Mouse (Mus musculus) forebrain, postnatal 0 days (tissue): ENCODE results near the gene Gm21863. TPM values are rescaled to one million over a fixed set of nuclear protein-coding genes. Genes with fewer than 3 reads are reported as not detected.
"Not testable (repeated sequence)": the region's sequence is repeated elsewhere in the genome, so short reads cannot be mapped to it uniquely, and the experiment has no call there.

Experiments
- ATAC-seq: fragments of 200-750 bp; cut with Nextera tagmentation; 2 replicates; pipeline ENCODE4 v1.8.0; 2017; ENCODE audit warnings: mild to moderate bottlenecking, moderate library complexity
- DNase-seq: peaks from one replicate; pipeline ENCODE4 v3.0.0-alpha.2; 2015
- H3K27ac ChIP-seq: fragments of 300-500 bp; sonication (generic); 2 replicates; pipeline ENCODE4 v1.5.1; 2014; ENCODE audit warnings: low read depth, mild to moderate bottlenecking, antibody characterized with exemption, low read length, moderate library complexity, mixed read lengths
- H3K27me3 ChIP-seq: fragments of 300-500 bp; sonication (generic); 2 replicates; pipeline ENCODE4 v1.6.1; 2014; ENCODE audit warnings: mild to moderate bottlenecking, low read length, mixed read lengths; ENCODE audit not compliant: insufficient read depth
- H3K36me3 ChIP-seq: fragments of 300-500 bp; sonication (generic); 2 replicates; pipeline ENCODE4 v1.6.1; 2014; ENCODE audit warnings: mild to moderate bottlenecking, moderate library complexity; ENCODE audit not compliant: insufficient read depth
- H3K4me1 ChIP-seq: fragments of 300-500 bp; sonication (generic); 2 replicates; pipeline ENCODE4 v1.6.1; 2014; ENCODE audit warnings: antibody characterized with exemption; ENCODE audit not compliant: insufficient read depth
- H3K4me2 ChIP-seq: fragments of 300-500 bp; sonication (generic); 2 replicates; pipeline ENCODE4 v1.6.1; 2014; ENCODE audit warnings: low read depth, mild to moderate bottlenecking, moderate library complexity
- H3K4me3 ChIP-seq: fragments of 300-500 bp; sonication (generic); 2 replicates; pipeline ENCODE4 v1.5.1; 2014; ENCODE audit warnings: low read depth, low read length, mixed read lengths
- H3K9ac ChIP-seq: fragments of 300-500 bp; sonication (generic); 2 replicates; pipeline ENCODE4 v1.6.1; 2014; ENCODE audit warnings: mild to moderate bottlenecking
- H3K9me3 ChIP-seq: fragments of 300-500 bp; sonication (generic); 2 replicates; pipeline ENCODE4 v1.6.1; 2016; ENCODE audit warnings: low read length
- WGBS: fragments of 180-500 bp; shearing (Covaris S2); extraction: QIAGEN DNeasy Blood & Tissue Kit; methylation state at CpG from one replicate; pipeline ENCODE4 v1.1.7; 2014; 5-methylcytosine and 5-hydroxymethylcytosine counted together
- polyA plus RNA-seq: library from polyadenylated mRNA; unstranded; fragments of >200 nt; fragmentation: Nextera tagmentation; extraction: Ambion mirVana; gene quantifications from 2 replicates; pipeline ENCODE4 v1.2.1, GENCODE M21; 2015
- total RNA-seq: library from RNA; depleted of rRNA; stranded (reverse); fragments of >200 nt; gene quantifications from 2 replicates; pipeline ENCODE4 v1.2.3, GENCODE M21; 2014; rRNA removed

Gm21863 gene
- total RNA-seq = not detected in 2 replicates
- polyA plus RNA-seq = not detected in 2 replicates

DNA sequence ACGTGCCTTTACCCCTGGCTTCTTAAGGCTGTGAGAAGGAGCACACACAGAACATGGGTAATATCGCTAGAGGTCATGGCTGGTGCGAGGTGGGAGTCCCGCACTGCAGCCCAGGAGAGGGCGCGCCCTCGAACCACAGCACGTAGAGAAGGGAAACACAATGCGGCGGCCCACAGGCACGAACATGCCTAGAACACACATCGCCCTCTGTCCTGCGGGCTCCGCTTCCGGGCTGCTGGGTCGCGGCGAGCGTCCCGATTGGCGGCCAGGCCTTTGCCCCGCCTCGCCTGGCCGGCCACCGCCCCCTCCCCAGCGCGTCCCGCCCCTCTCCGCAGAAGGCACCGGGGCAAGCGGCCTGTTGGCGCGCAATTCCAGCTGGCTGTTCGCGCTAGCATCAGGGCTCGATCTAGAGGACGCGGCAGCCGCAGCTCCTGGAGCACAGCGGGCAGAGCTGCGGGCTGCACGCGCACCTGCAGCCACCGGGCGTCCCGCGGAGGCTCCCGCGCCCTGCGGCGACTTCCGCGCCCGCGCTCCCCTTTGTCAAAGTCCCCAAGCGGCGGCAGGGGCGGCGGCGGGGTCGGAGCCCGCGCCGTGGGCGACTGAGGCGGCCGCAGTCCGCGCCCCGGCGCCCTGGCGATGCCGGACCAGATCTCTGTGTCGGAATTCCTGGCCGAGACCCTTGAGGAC lies at the start of gene Gm21863:
Gene Gm21863, plus strand, starts transcription at position 637 of the 687 bp plus-strand sequence.
- H3K4me2 ChIP-seq, H3K9me3 ChIP-seq, H3K36me3 ChIP-seq, H3K27ac ChIP-seq, H3K9ac ChIP-seq, H3K4me3 ChIP-seq, H3K4me1 ChIP-seq, H3K27me3 ChIP-seq, DNase-seq: not testable (repeated sequence)
- 34% methylated on average over 54 of the region's 75 CpGs for WGBS
- ATAC-seq = peak; percentile 85

DNA sequence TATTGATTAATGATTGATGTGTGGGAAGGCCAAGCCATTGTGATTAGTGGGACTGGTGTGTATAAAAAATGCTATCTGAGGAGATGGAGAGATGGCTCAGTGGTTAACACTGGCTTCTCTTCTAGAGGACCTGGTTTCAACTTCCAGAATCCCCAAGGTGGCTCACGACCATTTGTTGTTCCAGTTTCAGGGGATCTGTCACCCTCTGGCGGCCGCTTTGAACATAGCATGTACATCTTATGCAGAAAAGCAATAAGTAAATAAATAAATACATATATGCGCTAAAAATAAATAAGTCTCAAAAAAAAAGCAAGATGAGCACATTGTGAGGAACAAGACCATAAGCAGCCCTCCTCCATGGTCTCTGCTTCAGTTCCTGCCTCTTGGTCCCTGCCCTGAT lies 26.3 kb upstream of the Gm21863 start:
- not testable (repeated sequence) for H3K4me1 ChIP-seq, ATAC-seq, H3K4me2 ChIP-seq, DNase-seq, H3K9me3 ChIP-seq, H3K27ac ChIP-seq, H3K9ac ChIP-seq, H3K27me3 ChIP-seq, H3K4me3 ChIP-seq, H3K36me3 ChIP-seq
- WGBS = 33% methylated on average over 4 of the region's 4 CpGs
